Mouse (Mus musculus) kidney, adult 2 months (tissue): ENCODE measurements around the gene Olfr155.

Experiments used
- CTCF ChIP-seq: fragments of 200-500 bp; conservative IDR thresholded peaks from 2 replicates; pipeline ENCODE4 v1.5.1; 2011; ENCODE audit warnings: low read depth, mild to moderate bottlenecking, control low read depth, low read length, moderate library complexity, mixed read lengths; ENCODE audit not compliant: insufficient read depth, insufficient read length
- POLR2A ChIP-seq: fragments of 200-500 bp; IDR thresholded peaks from one replicate; pipeline ENCODE4 v1.6.1; 2011; ENCODE audit warnings: low read depth, low read length, control low read depth

GRCm38 (mm10) chr4:43875160-43875918, 24.0 kb downstream of the Olfr155 start, which contains the start of gene Reck:
- TF ChIP-seq CTCF (no peak), POLR2A (no peak)
